Mouse (Mus musculus): ENCODE measurements at regions not wholly inside any gene's neighbourhood (a gene's known extent, or its start where the extent isn't known, plus 50 kb on each side); places are given as distances from the start of the nearest gene placed in this dataset.

- no peak for DNase-seq (ENCODE audit: low spot score in 2 of 2)
Observed at GRCm38 (mm10) chr3:120898931-120899330, 272.6 kb downstream of the Rwdd3 start.

- DNase-seq (ENCODE audit: low spot score in 2 of 2), result peak; percentile 2 to 16
Observed at GRCm38 (mm10) chr3:120898258-120898657, 273.2 kb downstream of the Rwdd3 start.

DNA sequence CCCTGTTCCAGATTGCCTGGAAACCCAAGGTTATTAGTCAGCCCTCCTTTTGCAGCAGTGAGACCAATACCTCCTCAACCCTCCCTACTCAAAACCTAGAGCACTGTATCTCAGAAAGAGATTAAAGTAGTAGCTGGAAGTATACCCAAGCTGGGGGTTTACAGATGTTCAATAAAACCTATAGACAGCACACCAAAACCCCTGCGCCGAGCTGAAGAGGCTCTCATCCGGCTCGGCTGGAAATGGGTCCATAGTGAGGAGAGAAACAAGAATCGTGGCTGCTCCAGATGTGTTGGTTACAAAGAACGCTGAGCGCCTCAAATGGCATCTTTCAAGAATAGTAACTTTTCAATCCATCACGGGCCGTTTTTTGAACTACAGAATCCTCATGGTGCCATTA lies 273.7 kb downstream of the Rwdd3 start:
- no peak for DNase-seq (ENCODE audit: low spot score in 2 of 2)

DNA sequence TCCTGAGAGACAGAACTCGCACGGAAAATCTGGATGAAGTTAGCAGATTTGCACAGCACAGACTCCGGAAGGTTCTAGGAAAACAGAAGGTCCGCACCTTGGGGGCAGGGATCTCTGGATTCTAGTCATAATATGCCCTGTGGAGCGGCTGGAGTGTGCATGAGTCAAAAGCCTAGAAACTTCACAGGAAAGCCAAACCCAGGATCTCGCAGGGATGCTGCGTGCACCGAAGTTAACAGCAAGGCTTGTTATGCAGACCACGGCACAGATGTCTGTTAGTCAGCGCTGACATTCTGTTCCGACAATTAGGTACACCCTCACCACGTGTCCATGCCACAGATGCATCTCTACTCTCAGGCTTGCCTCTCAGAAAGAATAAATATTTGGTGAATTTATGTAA lies 274.3 kb downstream of the Rwdd3 start:
- peak; percentile 18 to 29 for DNase-seq (ENCODE audit: low spot score in 2 of 2)

- DNase-seq (ENCODE audit: low spot score in 2 of 2), result peak; percentile 66 to 84
Observed at GRCm38 (mm10) chr3:120886063-120886841, 285.2 kb downstream of the Rwdd3 start.

GRCm38 (mm10) chr3:120885401-120885800 lies 286.1 kb downstream of the Rwdd3 start:
- DNase-seq (ENCODE audit: low spot score in 2 of 2), result no peak

- no peak for DNase-seq (ENCODE audit: low spot score in 2 of 2)
Observed at GRCm38 (mm10) chr3:120884189-120884588, 287.3 kb downstream of the Rwdd3 start.

- no peak for DNase-seq (ENCODE audit: low spot score in 2 of 2)
Observed at GRCm38 (mm10) chr3:120883650-120884049, 287.8 kb downstream of the Rwdd3 start.

DNA sequence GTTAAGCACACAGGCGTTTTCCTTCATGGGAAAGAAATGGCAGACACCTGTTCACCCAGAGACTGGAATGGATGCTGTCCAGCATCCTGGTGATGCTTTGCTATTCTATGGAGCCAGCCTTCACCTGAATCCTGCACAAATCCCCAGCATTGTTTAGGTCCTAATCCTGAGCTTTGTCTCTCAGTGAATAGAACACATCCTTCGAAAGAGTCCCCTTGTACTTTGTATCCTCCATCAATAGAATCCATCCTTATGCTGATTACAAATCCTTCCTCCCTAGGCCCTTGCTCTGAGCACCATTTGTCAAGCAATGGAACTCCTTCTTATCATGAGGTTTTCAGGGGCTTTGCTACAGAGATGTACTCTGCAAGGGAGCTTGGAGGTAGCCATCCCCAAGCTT lies 292.1 kb downstream of the Rwdd3 start:
- DNase-seq (ENCODE audit: low spot score in 2 of 2), result no peak

GRCm38 (mm10) chr3:120875740-120876139 lies 295.8 kb downstream of the Rwdd3 start:
- no peak for DNase-seq (ENCODE audit: low spot score in 2 of 2)

- peak in 1 of 2 experiments; percentile 26 for DNase-seq (ENCODE audit: low spot score in 2 of 2)
Observed at GRCm38 (mm10) chr3:120865036-120865435, 306.5 kb downstream of the Rwdd3 start.

- no peak for DNase-seq (ENCODE audit: low spot score in 2 of 2)
Observed at GRCm38 (mm10) chr3:120861641-120862040, 309.9 kb downstream of the Rwdd3 start.

- no peak for DNase-seq (ENCODE audit: low spot score in 2 of 2)
Observed at GRCm38 (mm10) chr3:120858281-120858680, 313.2 kb downstream of the Rwdd3 start.

DNA sequence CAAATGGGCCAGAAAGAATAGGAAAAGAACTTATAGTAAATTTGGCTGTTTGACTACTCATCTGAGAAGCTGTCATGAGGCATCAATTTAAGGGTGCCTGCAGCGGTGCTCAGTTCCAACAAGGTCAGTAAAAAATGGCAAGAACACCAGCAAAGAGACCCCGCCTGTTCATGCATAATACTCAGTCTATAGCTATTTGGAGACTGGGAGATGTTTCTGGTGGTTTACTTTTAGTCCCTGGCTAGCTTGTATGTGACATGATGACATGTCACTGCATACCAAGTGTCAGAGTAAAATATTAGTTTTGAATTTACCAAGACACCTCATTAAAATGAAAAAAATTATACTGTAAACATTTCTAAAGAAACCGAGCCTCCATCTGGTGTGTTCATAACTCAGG lies 317.2 kb downstream of the Rwdd3 start:
- no peak for DNase-seq (ENCODE audit: low spot score in 2 of 2)

DNA sequence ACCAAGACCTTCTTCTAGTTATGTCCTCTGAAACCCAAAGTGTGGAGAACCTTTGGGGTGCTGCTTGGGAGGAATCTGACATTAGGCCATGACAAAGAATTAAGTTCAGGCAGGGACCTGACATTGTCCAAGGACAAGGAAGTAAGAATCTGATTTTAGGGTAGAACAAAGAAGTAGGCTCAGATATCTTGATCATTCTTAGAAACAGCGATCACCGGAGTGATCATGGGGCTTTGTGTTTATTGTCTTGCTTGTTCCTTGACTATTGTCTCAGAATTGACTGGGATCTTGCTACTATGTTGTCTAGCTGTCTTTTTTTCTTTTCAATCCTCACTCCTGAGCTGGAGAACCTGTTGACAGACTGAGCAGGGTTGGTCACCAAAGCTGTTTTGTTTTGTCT lies 327.9 kb downstream of the Rwdd3 start:
- DNase-seq (ENCODE audit: low spot score in 2 of 2), result no peak

DNA sequence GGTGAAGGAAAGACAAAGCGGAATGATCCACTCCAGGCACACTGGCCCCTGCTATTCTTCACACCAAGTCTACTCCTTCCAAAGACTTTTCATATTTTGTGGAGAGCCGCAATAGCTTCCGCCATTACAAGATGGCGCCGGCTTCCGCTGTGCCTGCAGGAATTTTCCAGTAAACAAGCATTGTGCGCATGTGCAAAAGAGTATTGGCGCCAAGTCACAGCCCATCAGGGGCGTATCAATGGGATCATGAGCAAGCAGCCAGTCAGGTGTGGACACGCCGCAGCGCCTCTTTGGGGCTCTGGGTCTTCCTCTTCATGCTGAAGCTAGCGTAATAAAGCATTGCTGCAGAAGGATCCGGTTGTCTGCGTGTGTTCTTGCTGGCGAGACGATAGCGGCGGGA lies 348.0 kb downstream of the Rwdd3 start:
- no peak for DNase-seq (ENCODE audit: low spot score in 2 of 2)

GRCm38 (mm10) chr3:120811901-120812300 lies 359.6 kb downstream of the Rwdd3 start:
- DNase-seq (ENCODE audit: low spot score in 2 of 2), result no peak

DNA sequence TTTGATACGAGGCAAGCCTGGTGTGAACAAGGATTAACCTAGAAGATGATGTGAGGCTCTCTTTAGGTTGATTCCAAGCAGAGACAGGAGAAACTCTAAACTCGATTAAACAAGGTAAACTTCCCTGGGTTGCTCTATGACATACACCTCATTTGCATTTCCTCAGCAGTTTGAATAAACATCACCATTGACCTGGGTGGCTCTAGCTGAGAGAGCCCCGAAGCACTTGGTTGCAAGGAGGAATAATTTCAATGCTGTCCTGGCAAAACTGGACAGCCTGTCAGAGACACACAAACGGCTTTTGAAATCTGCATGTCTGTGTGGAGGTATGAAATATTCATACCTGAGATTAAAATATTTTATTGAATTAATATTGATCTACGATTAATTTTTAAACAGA lies 361.0 kb downstream of the Rwdd3 start:
- no peak for DNase-seq (ENCODE audit: low spot score in 2 of 2)

- DNase-seq (ENCODE audit: low spot score in 2 of 2), result no peak
Observed at GRCm38 (mm10) chr3:120810048-120810447, 361.4 kb downstream of the Rwdd3 start.

DNA sequence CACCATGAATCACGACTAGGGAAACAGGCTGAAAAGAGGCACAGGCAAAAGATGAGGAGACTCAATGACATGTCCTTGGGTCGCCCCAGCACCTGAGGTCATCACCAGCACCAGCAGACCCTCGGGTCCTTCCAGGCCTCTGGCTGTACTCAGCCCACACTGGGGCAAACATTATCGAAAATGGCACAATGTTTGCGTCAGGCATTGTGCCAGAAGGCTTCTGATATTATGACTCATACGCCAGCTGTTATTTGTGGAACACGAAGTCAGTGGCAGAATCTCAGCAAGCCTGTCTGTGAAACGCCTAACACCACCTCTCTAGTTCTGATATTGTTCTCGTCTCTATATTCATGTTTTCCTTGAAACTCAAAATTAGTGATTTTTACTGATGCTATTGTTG lies 384.8 kb downstream of the Rwdd3 start:
- DNase-seq (ENCODE audit: low spot score in 2 of 2), result peak; percentile 33 to 57

DNA sequence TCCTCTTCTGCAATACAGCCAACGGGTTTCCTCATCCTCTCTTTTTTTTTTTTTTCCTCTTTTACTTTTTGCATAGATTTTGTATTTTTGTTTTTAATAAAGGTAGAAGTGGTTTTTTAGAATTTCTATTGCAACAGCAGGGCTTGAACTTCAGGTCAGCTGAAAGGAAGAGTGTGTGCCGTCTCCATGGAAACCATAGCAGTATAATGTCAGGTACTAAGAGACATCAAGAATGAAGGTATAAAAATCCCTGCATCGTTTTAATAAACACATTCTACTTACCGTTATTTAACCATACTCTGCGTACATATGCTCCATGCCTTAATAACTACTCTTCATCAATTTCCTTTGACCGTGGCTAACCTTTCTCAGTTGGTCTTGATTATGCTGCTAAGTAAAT lies 390.0 kb downstream of the Rwdd3 start:
- no peak for DNase-seq (ENCODE audit: low spot score in 2 of 2)

- no peak for DNase-seq (ENCODE audit: low spot score in 2 of 2)
Observed at GRCm38 (mm10) chr3:120779091-120779490, 392.4 kb downstream of the Rwdd3 start.

- no peak for DNase-seq (ENCODE audit: low spot score in 2 of 2)
Observed at GRCm38 (mm10) chr3:120774951-120775350, 396.5 kb downstream of the Rwdd3 start.
